In the genomic region with DNA sequence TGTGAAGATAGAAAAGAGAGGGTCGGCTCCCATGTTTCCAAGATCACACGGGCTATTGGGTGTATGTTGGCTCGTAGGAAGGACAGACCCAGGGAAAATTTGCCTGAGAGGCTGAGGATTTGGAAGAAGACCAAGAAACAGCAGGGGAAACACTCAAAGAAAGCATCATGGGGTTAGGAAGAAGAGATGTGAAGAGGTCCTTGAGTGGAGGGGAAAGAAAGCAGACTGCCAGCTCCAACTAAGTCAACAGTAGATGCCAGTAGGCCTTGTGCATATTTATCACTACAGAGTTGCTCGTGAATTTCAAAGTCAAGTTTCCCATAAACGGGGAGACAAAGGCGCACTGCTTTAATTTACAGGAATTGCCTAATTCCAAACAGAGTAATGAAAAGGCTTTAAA, we compare ENCODE assay signal across 24 mouse cellular contexts. TPM values are rescaled to one million over a fixed set of nuclear protein-coding genes. Genes with fewer than 3 reads are reported as not detected.
DNase-seq lines count a peak whose midpoint lies in the region; ATAC-seq and TF ChIP-seq lines count a peak whose summit lies in the region.
"Had no signal": no experiment of that assay in that cellular context is flagged by ENCODE, and none has a peak within 500 bp of the region (broad histone marks: within the 10 kb centered on the region; RNA-seq: fewer than 3 reads in every experiment).

No protein-coding gene starts in this region.

- H3K4me1 ChIP-seq in heart, embryonic 11.5 days (ENCODE audit: control insufficient read depth, insufficient read depth, low read length) = peaks cover 7% of the 10 kb centered on the region; the same call in 1 of the 2 replicates
- H3K4me1 ChIP-seq in lung, postnatal 0 days (ENCODE audit: insufficient read depth, low read depth, low read length) = no peaks in the 10 kb centered on the region; the same call in 1 of the 2 replicates
- H3K4me1 ChIP-seq: embryonic facial prominence, embryonic 10.5 days; forebrain, embryonic 13.5 days; forebrain, embryonic 15.5 days had no signal

- peak; percentile 50 for DNase-seq in heart, adult 11 months
- DNase-seq in lung, postnatal 0 days (ENCODE audit: low spot score) = peak; percentile 61
- DNase-seq in lung, postnatal 14 days = no peak
- DNase-seq in lung, postnatal 36 days = peak; percentile 44
- DNase-seq in lung, postnatal 4 days = no peak
- DNase-seq: adrenal gland, adult 8-10 months; adrenal gland, postnatal 14 days; adrenal gland, postnatal 36 days; B cell, adult 2 months; cerebellum, adult 11-12 months; cerebellum, adult 2 months; cerebellum, adult 9-10 months; cerebellum, postnatal 10 days; cerebellum, postnatal 25 days had no signal

- no peaks in the 10 kb centered on the region for H3K27me3 ChIP-seq in heart, embryonic 11.5 days (ENCODE audit: control insufficient read depth, insufficient read depth, low read length)
- no peaks in the 10 kb centered on the region for H3K27me3 ChIP-seq in lung, postnatal 0 days (replicated peaks; ENCODE audit: insufficient read depth, low read length)
- H3K27me3 ChIP-seq: CH12.LX; embryonic facial prominence, embryonic 12.5 days; forebrain, embryonic 13.5 days; forebrain, embryonic 15.5 days; Patski had no signal

- H3K9me3 ChIP-seq in heart, embryonic 11.5 days (replicated peaks; ENCODE audit: control insufficient read depth, low read length) = no peaks in the 10 kb centered on the region
- H3K9me3 ChIP-seq in lung, postnatal 0 days (ENCODE audit: low read length) = no peaks in the 10 kb centered on the region
- H3K9me3 ChIP-seq: embryonic facial prominence, embryonic 10.5 days; embryonic facial prominence, embryonic 12.5 days; forebrain, embryonic 13.5 days; forebrain, embryonic 15.5 days; G1E had no signal

- H3K27ac ChIP-seq in heart, embryonic 11.5 days (ENCODE audit: low read depth, low read length) = no peak overlapping the region
- no peak overlapping the region for H3K27ac ChIP-seq in lung, postnatal 0 days (ENCODE audit: low read length)
- H3K27ac ChIP-seq: embryonic facial prominence, embryonic 10.5 days; embryonic facial prominence, embryonic 12.5 days; forebrain, embryonic 13.5 days; forebrain, embryonic 15.5 days had no signal

- WGBS in heart, embryonic 11.5 days (ENCODE audit: insufficient replicate concordance) = 83% methylated on average over 6 of the region's 6 CpGs
- 59% methylated on average over 6 of the region's 6 CpGs for WGBS in lung, postnatal 0 days

- no peaks in the 10 kb centered on the region for H3K36me3 ChIP-seq in heart, embryonic 11.5 days (ENCODE audit: control insufficient read depth, insufficient read depth, low read length)
- no peaks in the 10 kb centered on the region for H3K36me3 ChIP-seq in lung, postnatal 0 days (ENCODE audit: insufficient read depth, low read length)
- H3K36me3 ChIP-seq: embryonic facial prominence, embryonic 10.5 days; embryonic facial prominence, embryonic 12.5 days; forebrain, embryonic 15.5 days; G1E had no signal

- H3K9ac ChIP-seq in heart, embryonic 11.5 days (ENCODE audit: low read depth, low read length) = no peak overlapping the region
- H3K9ac ChIP-seq in lung, postnatal 0 days (replicated peaks; ENCODE audit: low read depth) = no peak overlapping the region
- H3K9ac ChIP-seq: embryonic facial prominence, embryonic 12.5 days; forebrain, embryonic 13.5 days; forebrain, embryonic 15.5 days had no signal

- H3K4me2 ChIP-seq in heart, embryonic 11.5 days = no peak overlapping the region
- no peak overlapping the region for H3K4me2 ChIP-seq in lung, postnatal 0 days (replicated peaks; ENCODE audit: low read depth, low read length)
- H3K4me2 ChIP-seq: embryonic facial prominence, embryonic 12.5 days; forebrain, embryonic 13.5 days; forebrain, embryonic 15.5 days had no signal

- no peak for TF ChIP-seq CTCF in lung, postnatal 0 days (IDR thresholded peaks at IDR 0.05)

- no peak overlapping the region for H3K4me3 ChIP-seq in heart, embryonic 11.5 days (ENCODE audit: low read depth, low read length)
- H3K4me3 ChIP-seq in lung, postnatal 0 days (ENCODE audit: low read depth, low read length) = no peak overlapping the region
- H3K4me3 ChIP-seq: embryonic facial prominence, embryonic 10.5 days; embryonic facial prominence, embryonic 12.5 days; forebrain, embryonic 13.5 days; forebrain, embryonic 15.5 days had no signal

- no peak for ATAC-seq in heart, embryonic 11.5 days (replicated peaks; ENCODE audit: insufficient number of reproducible peaks, low FRiP score, low TSS enrichment)
- ATAC-seq in lung, postnatal 0 days = peak; percentile 62
- ATAC-seq: activated CD4-positive, CD25-positive, alpha-beta regulatory T cell, adult 4 months; CD4-positive, CD25-positive, alpha-beta regulatory T cell, adult 4 months; forebrain, embryonic 13.5 days; forebrain, embryonic 15.5 days; Patski had no signal

- TF ChIP-seq EP300 in lung, postnatal 0 days (IDR thresholded peaks at IDR 0.05) = peak; percentile 57

RNA-seq across cellular contexts. Expression of a gene that starts 17.7 kb away (rescaled TPM):
- 22.1 and 31.4 TPM in 2 replicates for polyA plus RNA-seq in heart, embryonic 11.5 days (2014; fragmentation: Nextera tagmentation; extraction: Ambion mirVana)
- 29.7 and 35.5 TPM in 2 replicates for polyA plus RNA-seq in lung, postnatal 0 days (2015; fragmentation: Nextera tagmentation; extraction: Ambion mirVana)
- polyA plus RNA-seq: G1E had no signal

Comparison
In these comparisons a context has a peak if more than half of its experiments do, and no peak if none do; other contexts are left out.
1. DNase-seq: peak in heart, adult 11 months (single experiment), lung, postnatal 0 days (single experiment) and lung, postnatal 36 days (single experiment); none in lung, postnatal 14 days (single experiment) and lung, postnatal 4 days (0 of 2).